Mouse (Mus musculus) hindlimb bud, embryonic 11.5 days (tissue): ENCODE results near the gene 5730522E02Rik.

Experiments
- DNase-seq: peaks from one replicate; pipeline ENCODE4 v3.0.0-alpha.2; 2012; ENCODE audit warnings: low read depth, low spot score; ENCODE audit errors: extremely low spot score

The 5730522E02Rik gene

DNA sequence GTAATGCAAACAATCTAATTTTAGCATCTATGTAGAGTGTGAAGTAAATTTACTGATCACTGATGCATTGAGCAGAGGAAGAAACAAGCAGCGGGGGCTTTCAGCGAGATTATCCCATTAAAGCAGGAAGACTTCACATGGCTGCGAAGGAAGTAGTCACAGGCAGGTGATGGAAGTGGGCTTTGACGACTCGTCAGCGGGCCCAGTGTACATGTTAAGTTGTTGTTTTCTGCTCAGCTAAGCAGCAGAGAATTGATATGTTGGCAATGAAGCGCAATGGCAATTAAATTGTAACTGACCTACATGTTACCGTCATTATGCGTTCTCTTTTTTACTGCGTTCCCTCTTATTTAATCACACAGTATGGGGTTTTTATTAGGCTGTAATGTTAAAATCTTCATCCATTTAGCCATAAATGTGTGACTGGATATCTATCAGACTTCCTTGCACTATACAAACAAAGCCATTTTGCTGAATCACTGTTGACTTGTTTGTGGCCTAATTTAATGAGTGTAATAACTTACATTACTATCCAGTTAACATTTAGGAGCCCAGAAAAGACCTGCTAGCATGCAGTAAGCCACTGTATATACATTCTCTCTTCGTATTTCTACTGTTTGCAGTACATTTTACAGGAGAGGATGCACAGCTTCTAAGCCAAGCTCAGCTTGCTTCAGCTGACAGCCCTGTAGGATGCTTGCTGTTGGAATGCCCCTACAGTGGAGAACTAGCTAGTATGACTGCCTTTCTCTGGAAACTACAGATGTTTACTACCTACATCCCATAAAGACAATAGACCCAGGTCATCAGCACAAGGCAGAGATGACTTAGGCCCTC is 506.0 kb downstream of the 5730522E02Rik start:
- DNase-seq, result no peak

DNA sequence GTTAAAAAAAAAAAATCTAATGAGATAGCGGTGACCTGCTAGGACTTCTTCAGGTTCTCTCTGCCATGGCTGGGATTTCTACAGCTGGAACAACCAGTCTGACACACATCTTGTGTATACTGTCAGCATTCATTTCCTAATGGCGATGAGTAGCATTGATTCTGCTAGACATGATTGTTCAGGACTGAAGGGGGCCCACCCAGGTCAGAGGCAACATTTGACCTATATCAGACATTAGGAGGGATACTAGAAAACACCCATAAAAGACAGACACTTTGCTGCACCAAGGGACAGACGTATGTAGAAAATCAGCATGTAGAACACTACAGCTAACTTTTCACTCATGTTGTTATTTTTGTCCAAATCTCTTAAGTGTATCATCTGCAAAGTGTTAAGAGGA is 507.8 kb downstream of the 5730522E02Rik start:
- DNase-seq, result no peak

DNA sequence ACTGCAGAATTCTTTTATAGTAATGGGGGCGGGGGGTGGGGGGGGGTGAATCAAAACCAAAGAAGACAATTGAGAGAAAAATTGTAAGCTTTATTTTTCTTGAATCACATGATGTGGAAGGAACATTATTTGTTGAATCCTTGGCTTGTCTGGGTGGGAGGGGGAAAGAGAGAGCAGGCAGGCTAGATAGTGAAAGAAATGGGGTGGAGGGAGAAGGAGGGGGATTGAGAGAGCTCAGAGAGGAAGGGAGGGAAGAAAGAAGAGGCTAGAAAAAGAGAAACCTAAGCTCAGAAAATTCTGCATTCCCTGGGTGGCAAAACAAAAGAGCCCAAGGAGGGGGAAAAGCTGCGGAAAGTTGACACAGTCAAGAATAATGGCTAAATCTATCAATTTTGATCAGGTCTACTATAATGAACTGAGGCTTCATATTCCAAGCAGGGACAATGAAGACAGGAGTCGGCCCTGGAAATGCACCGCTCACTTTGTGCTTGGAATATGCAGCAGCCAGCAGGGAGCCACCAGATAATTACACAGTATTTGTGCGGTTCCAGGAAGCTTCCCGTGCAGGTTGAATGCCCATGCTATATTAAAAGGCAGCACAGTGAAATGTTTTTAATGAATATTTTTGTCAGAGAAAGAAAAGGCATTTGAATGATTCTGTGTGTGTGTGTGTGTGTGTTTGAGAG is 512.9 kb downstream of the 5730522E02Rik start:
- DNase-seq, result no peak

DNA sequence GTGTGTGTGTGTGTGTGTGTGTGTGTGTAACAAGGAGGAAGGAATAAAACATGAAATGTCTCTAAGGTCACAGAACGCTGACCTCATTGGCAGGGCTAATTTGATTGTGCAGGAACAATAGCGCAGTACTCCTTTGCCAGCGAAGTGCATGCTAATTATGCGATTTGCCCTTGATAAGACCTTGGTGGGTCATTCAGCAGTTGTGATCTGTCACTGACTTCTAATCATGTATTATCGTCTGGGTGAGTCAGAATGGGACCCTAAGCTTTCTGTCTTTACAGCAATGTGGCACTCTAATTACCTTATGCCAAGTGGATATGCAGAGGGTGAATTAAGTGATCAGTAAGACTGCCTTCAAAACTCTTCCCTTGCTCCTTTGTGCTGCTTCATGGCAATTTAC is 514.4 kb downstream of the 5730522E02Rik start:
- DNase-seq, result no peak

DNA sequence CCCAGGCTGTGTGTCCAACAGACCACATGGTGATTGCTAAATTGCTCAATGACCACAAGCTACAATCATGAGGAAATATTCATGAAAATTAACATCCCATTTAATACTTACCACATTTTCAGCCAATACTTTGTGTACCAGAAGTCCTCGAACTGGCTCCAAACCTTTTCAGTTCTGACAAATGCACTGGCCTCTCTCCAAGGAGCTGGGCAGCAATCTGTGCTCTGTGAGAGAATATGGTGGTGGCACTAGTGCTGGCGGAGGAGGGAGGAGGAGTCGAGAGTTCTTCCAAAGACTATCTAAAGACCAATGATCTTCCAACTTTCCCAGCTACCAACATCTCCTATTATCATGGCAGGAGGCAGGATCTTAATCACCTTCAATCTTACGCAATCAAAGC is 525.8 kb downstream of the 5730522E02Rik start:
- no peak for DNase-seq

DNA sequence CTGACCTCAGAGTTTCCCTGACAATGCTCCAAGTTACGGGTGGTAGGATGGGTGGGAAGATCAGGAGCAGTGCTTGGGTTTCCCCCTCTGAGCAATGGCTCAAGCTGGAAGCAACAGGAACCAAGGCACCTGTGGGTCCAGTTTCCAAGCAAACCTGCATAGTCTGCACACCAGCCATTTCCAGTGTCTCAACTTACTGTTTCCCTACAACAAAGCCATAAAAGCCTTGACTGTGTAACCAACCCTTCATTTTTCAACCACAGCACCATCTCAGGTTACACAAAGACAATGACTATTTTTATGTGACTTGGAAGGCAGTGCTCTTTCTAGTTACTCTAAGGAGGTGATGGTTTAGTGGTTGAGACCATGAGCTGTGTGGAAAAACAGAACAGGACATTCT is 530.7 kb downstream of the 5730522E02Rik start:
- DNase-seq, result no peak

DNA sequence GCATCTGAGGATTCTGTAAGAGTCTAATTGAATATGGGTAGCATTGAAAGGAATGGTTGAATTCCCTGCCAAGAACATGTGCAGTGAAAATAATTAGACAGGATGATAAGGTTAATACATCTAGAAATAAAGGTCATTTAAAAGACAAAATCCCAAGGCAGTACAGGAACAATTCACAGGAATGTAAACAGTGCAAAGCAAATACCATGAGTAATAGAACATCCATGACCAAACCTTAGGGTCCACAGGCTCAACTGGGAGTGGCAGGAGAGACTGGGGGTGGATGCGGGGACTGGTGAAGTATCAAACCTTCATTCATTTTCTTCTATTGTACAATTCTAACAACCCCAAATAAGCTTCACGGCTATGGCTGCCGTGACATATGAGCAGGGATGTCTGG is 536.4 kb downstream of the 5730522E02Rik start:
- no peak for DNase-seq

DNA sequence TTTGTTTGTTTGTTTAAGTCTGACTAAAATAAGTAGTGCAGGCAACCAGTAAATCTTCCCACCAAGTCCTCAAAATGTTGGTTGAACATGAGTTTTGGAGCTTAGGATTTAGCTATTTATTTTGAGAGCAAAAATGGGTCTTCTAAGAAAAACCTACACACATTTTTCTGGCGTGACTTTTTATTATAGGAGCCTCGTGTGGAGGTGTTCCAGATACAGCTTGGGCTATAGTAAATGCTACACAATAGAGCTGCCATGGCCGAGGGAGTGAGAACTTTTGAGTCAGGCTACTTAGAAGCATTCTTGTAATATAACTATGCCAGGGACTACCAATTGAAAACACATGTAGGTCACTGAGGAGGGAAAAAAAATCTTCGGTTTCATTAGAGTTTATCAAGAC is 540.5 kb downstream of the 5730522E02Rik start:
- no peak for DNase-seq

DNA sequence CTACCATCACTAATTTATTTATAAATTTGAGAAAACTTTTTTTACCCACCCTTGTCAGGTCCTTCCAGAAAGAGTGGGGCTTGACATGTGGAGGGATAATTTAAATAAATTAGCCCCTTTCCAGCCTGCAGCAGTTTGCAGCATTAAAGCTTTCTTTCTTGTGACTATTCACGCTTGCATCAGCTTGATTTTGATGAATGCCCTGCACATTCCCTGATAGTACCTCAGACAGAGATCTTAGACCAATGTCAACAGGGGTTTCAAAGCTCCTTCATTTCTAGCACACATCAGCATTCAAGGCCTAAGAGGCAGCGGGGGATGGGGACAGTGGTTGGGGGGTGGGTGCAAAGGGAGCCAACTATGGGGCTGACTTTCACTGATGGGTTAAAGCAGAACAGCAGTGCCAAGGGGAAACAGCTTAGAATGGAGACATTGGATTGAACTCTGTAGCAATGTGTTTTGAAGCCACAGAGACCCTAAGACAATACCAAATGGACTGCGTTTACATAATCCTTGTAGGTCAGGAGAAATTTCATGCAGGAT is 545.9 kb downstream of the 5730522E02Rik start:
- DNase-seq, result no peak

DNA sequence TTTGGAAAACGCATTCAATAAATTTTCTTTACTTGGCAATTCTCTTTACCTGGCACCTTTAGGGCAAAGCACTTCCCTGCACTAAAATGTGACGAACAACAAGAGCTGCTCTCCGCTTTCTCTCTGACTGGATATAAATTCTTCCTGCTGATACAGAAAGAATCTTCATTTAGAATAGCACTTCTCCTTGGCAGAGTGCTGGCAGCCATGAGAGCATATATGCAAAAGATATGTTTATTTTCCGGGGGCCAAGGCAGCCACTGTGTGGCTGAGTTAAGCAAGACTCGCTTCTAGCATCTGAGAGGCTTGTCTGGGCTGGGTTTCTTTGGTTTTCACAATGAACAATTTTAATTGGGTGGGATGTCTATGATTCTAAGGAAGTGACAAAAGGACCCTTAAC is 564.3 kb downstream of the 5730522E02Rik start:
- no peak for DNase-seq

DNA sequence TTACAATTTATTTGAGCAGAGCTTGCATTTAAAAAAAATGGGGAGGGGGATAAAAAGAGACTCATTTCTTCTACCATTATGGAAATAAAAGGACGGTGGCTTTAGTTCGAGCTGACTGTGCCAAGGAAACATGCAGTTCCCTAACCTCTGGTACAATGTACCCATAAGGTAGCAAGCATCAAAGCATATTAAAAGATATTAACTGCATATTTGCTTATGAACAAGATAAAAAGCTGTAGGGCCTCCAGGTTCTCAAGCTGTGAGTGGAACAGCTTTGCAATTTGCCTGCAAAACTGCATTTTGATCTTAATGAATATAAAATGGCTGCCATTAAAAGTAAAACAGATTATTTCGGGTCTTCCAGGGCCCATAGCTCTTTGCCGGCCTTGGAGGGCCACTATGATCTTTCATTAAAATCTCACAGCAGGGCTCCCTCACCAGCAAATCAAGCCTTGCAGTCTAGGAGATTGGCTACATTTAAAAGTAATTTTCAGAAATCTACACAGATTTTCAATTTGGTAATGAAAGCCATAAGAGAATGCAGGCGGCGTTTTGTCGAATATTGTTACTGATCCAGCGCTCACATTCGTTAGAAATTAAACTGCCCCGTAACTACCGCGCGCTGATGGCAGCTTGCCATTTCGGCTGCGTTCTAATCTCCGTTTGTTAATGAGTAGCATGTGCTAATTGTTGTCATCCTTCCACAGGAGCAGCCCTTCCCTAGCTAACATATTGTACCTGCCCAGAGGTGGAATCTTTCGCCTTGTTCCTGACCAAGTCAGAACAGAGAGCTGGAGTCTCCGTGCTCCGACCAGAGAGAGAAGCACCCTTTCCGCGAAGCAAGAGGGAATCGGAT is 565.6 kb downstream of the 5730522E02Rik start:
- no peak for DNase-seq

DNA sequence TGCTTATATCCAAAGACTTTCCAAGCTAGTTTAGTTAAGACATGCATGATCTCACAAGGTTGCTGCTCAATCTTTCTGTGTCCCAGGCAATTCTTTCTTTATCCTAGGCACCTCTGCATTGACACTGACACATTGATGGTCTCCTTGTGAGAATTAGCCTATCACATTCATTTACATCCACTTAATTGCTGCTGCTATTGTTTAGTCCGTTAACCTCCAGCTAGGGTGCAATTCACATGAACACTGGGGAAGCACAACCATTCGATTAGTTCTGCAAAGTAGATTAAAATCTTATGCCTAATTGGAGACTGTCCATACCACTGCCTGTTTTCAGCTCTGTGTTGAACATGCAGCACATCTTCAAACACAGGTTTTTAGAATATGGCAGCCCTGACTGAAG is 603.7 kb downstream of the 5730522E02Rik start:
- no peak for DNase-seq

DNA sequence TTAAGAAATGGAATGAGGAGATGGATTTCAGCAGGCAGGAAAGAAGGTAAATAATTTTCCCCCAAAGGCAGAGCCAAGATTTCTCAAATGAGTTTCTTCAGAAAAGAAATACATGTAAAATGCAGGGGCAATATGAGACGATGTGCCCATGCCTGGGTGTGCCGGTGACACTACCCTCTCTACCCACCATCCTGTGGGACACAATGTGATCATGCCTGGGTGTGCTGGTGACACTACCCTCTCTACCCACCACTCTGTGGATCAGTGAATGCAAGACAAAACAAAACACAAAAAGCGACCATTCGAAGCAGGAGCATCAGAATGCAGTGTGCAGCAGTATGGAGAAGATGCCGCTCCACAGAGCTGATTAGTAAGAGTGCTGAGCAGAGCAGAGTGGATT is 610.5 kb downstream of the 5730522E02Rik start:
- DNase-seq, result no peak

DNA sequence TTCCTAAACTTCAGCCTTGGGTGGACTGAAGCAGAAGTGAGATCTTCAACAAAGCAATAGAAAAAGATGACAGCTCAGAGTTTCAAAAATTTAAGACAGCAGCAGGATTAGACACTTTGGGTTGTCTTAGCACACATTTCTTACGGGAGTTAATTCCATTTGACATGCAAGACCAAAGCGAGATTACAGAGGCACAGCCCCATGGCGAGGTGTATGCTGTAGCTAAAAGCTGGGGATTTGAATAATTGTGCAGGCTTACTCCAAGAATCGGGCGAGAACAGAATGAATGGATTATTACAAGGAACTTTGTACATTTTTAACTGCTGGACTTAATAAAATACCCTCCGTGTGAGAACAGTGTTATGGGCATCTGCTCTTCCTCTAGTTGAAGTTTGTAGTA is 615.3 kb downstream of the 5730522E02Rik start:
- no peak for DNase-seq

DNA sequence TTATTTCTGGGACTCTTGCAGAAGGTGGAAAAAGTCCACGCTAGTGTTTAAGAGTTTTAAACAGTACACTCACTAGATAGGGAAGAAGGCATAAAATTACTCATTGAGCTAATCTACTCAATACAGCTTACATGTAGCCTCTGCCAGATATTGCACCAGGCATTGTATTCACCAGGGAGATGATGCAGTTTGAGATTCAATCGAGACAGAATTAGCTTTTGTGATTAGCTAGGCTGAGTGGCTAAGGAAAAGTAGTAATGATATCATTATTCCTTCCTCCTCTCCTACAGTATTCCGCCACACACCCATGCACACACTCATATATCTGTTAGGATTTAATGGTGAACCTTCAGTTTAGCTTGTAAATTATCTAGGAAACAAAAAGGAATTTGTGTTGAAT is 615.8 kb downstream of the 5730522E02Rik start:
- no peak for DNase-seq

DNA sequence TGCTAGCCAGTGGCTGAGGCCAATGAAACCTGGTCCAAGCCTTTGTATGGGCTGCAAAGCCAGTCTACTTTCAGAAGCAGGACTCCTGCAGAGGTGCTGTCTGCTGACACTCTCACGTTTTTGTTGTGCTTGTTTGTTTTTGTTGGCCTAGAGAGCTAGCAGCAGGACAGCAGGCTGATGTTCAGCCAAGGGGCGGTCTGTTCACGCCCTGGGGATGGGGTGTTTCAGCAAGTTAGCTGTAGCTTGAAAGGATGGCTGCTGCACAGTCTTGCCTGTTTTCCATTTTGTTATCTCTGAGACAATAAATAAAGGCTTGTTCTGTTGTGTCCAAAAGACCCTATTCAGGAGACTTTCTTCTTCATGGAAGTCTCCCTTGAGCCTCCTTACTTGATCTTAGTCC is 618.3 kb downstream of the 5730522E02Rik start:
- DNase-seq, result no peak

DNA sequence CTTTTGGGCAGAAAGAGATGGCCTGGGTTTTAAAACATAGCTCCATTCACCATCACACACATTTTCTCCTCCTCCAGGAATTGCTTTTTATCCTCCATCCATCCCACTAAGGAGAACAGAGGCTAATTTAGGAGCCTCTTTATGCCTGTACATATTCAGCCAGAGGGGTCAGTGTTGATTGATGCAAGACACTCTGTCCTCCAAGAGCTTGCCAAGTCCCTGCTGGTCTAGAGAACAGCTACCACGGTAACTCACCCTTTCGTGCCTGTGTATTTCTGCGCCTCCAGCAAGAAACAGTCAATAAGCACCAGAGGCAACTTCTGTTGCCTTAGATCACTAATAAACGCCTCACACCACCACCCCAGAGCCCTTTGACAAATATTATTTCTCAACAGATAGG is 620.3 kb downstream of the 5730522E02Rik start:
- DNase-seq, result no peak

DNA sequence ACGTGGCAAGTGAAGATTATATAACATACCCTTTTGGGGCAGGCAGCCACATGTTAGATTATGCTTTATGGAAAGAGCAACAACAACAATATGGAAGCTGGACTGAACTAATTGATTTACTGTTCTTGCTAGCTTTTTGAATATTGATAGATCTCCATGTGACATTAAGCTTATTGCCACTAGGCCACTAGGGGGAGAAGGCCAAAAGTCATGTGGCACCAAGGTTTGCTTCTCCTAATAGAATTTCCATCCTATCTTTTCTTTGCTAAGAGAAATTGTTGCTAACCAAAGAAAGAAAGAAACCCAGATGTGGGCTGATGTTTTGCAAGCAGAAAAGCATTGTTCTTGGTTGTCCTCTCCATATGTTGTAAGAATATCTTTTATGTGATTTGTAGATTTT is 621.1 kb downstream of the 5730522E02Rik start:
- DNase-seq, result no peak

DNA sequence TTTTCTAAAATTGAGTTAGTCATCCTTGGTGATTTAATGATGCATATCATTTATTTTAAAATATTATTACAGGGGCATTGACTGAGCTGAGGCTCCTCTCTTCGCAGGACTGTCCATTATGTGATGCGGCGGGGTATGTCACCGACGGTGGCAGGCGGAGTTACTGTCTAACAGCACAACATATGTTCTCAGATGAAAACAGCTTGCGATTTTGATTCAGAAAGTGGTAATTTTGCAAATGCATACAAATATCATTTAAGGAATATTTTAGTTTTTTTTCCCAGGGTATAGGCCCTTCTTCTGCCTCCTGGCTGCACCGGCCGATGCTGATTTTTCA is 636.5 kb downstream of the 5730522E02Rik start:
- DNase-seq, result no peak

DNA sequence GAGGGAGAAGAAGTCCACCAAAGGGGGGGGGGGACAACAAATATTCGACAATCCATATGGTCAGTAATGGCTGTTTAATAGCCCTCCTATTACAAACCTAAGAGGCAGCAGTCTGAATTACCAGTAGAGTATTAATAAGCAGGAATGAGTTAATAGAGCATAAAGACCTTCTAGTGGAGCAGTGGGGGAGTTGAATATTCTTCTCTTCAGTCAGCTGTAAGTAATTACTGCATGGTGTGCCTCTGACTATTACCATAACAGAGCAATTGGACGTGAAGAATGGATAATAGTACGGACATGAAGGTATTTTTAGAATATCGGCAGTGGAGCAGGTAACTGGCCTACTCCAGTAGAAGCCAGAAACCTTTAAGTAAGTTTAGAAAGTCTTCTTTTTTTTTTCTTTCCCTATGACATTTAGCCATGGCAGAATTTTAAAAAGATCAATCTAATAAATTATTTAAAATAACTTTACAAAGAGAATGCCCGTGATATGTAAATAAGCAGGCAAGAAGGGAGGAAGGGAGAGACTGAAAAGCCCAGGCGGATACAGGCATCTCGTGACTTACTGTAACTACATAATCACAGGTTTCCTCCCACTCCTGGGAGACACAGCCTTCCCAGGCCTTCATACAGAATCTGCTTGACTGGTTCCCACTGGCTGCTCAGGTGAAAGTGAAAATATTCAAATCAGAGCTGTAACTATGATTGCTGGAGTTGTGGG is 637.0 kb downstream of the 5730522E02Rik start:
- no peak for DNase-seq

DNA sequence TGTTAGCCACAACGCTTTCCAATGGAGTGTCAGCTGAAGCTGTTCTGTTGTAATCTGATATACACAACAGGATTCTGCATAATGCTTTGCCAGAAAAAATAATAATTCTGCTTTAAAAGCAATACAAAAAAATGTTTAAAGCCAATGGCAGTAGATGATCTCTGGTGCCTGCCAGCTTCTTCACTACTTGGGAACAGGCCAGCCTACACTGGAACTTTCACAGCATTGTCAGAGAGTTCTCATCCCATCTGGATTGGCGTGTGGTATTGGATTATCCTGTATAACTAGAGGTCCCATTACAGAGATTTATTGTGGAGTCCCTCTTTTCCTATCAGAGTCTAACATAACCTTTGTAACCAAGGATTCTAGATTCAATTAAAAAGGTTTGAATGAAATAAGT is 639.2 kb downstream of the 5730522E02Rik start:
- no peak for DNase-seq
